Mouse (Mus musculus) intestine, postnatal 0 days (tissue): ENCODE results near the gene Dad1. TPM values are rescaled to one million over a fixed set of nuclear protein-coding genes. Genes with fewer than 3 reads are reported as not detected.

Experiments used
- ATAC-seq: fragments of 200-750 bp; cut with Nextera tagmentation; 2 replicates; pipeline ENCODE4 v1.8.0; 2017; ENCODE audit warnings: mild to moderate bottlenecking, moderate TSS enrichment, moderate library complexity
- H3K27ac ChIP-seq: fragments of 300-500 bp; sonication (generic); 2 replicates; pipeline ENCODE4 v1.5.1; 2014; ENCODE audit warnings: mild to moderate bottlenecking, low read depth, low read length, moderate library complexity
- H3K27me3 ChIP-seq: fragments of 300-500 bp; sonication (generic); replicated peaks from 2 replicates; pipeline ENCODE4 v1.6.1; 2014; ENCODE audit warnings: low read length, mixed read lengths; ENCODE audit not compliant: control insufficient read depth, insufficient read depth
- H3K36me3 ChIP-seq: fragments of 300-500 bp; sonication (generic); 2 replicates; pipeline ENCODE4 v1.6.1; 2014; ENCODE audit warnings: mild to moderate bottlenecking, moderate library complexity; ENCODE audit not compliant: control insufficient read depth, insufficient read depth
- H3K4me1 ChIP-seq: fragments of 300-500 bp; sonication (generic); replicated peaks from 2 replicates; pipeline ENCODE4 v1.6.1; 2014; ENCODE audit warnings: antibody characterized with exemption, low read length, mixed read lengths; ENCODE audit not compliant: control insufficient read depth, insufficient read depth
- H3K4me2 ChIP-seq: fragments of 300-500 bp; sonication (generic); replicated peaks from 2 replicates; pipeline ENCODE4 v1.6.1; 2014; ENCODE audit warnings: low read depth, mild to moderate bottlenecking, moderate library complexity
- H3K4me3 ChIP-seq: fragments of 300-500 bp; sonication (generic); 2 replicates; pipeline ENCODE4 v1.5.1; 2014; ENCODE audit warnings: low read depth, low read length
- H3K9ac ChIP-seq: fragments of 300-500 bp; sonication (generic); 2 replicates; pipeline ENCODE4 v1.6.1; 2014; ENCODE audit warnings: mild to moderate bottlenecking, low read depth, low read length
- H3K9me3 ChIP-seq: fragments of 300-500 bp; sonication (generic); 2 replicates; pipeline ENCODE4 v1.6.1; 2016; ENCODE audit warnings: mixed run types; ENCODE audit not compliant: control insufficient read depth
- CTCF ChIP-seq: sonication (generic); IDR thresholded peaks from 2 replicates; pipeline ENCODE4 v1.5.1; 2016; ENCODE audit warnings: low read depth, mild to moderate bottlenecking, control low read depth, antibody characterized with exemption, moderate library complexity
- WGBS: fragments of 180-500 bp; shearing (Covaris S2); extraction: QIAGEN DNeasy Blood & Tissue Kit; methylation state at CpG from one replicate; pipeline ENCODE4 v1.1.7; 2014; 5-methylcytosine and 5-hydroxymethylcytosine counted together
- polyA plus RNA-seq: library from polyadenylated mRNA; unstranded; fragments of >200 nt; fragmentation: Nextera tagmentation; extraction: Ambion mirVana; gene quantifications from 2 replicates; pipeline ENCODE4 v1.2.1, GENCODE M21; 2015

Gene Dad1
- polyA plus RNA-seq, 1 experiment from 2014 or later: 492 TPM

GRCm38 (mm10) chr14:54224484-54225467, 29.1 kb downstream of the Dad1 start:
- no peak overlapping the region for H3K9ac ChIP-seq
- WGBS: 62% methylated on average over 16 of the region's 16 CpGs

GRCm38 (mm10) chr14:54224064-54224417, 29.9 kb downstream of the Dad1 start:
- Histone ChIP-seq H3K4me1 (peaks cover 5% of the 10 kb centered on the region), H3K4me3 (no peak overlapping the region), H3K27me3 (no peaks in the 10 kb centered on the region), H3K4me2 (no peak overlapping the region), H3K9ac (no peak overlapping the region), H3K36me3 (no peaks in the 10 kb centered on the region), H3K27ac (no peak overlapping the region), H3K9me3 (no peaks in the 10 kb centered on the region)
- no peak for TF ChIP-seq CTCF
- WGBS: 92% methylated on average over 5 of the region's 5 CpGs
- ATAC-seq: no peak

More at GRCm38 (mm10) chr14:54224484-54225467, 29.1 kb downstream of the Dad1 start:
- Histone ChIP-seq H3K36me3 (no peaks in the 10 kb centered on the region), H3K4me2 (no peak overlapping the region), H3K27ac (peak overlapping the region; percentile 41; the same call in 1 of the 2 replicates), H3K9me3 (no peaks in the 10 kb centered on the region), H3K4me1 (peaks cover 8% of the 10 kb centered on the region), H3K27me3 (no peaks in the 10 kb centered on the region), H3K4me3 (no peak overlapping the region)
- no peak for TF ChIP-seq CTCF
- no peak for ATAC-seq

- Histone ChIP-seq H3K9me3 (no peaks in the 10 kb centered on the region), H3K27me3 (no peaks in the 10 kb centered on the region), H3K4me3 (no peak overlapping the region), H3K36me3 (no peaks in the 10 kb centered on the region), H3K4me1 (peaks cover 2% of the 10 kb centered on the region), H3K4me2 (no peak overlapping the region), H3K9ac (no peak overlapping the region), H3K27ac (peak overlapping the region; percentile 82)
- no peak for ATAC-seq
- TF ChIP-seq CTCF: no peak
- WGBS: 59% methylated on average over 13 of the region's 13 CpGs
These were observed 30.4 kb downstream of the Dad1 start for GRCm38 (mm10) chr14:54223315-54224063.

GRCm38 (mm10) chr14:54222289-54222727, 31.6 kb downstream of the Dad1 start:
- ATAC-seq: peak; percentile 69
- TF ChIP-seq CTCF: no peak
- WGBS: 56% methylated on average over 8 of the region's 8 CpGs
- Histone ChIP-seq H3K27me3 (no peaks in the 10 kb centered on the region), H3K4me3 (no peak overlapping the region), H3K9ac (no peak overlapping the region), H3K9me3 (no peaks in the 10 kb centered on the region), H3K4me1 (peaks cover 2% of the 10 kb centered on the region), H3K36me3 (no peaks in the 10 kb centered on the region), H3K27ac (peak overlapping the region; percentile 82), H3K4me2 (no peak overlapping the region)

- H3K4me3 ChIP-seq: no peak overlapping the region
- H3K9me3 ChIP-seq: no peaks in the 10 kb centered on the region
- peak overlapping the region; percentile 82 for H3K27ac ChIP-seq
- H3K4me1 ChIP-seq: peaks cover 2% of the 10 kb centered on the region
- ATAC-seq: no peak
- no peak overlapping the region for H3K4me2 ChIP-seq
- WGBS: 98% methylated on average over 6 of the region's 6 CpGs
- no peaks in the 10 kb centered on the region for H3K36me3 ChIP-seq
- H3K9ac ChIP-seq: no peak overlapping the region
- TF ChIP-seq CTCF: no peak
- no peaks in the 10 kb centered on the region for H3K27me3 ChIP-seq
These were observed 32.3 kb downstream of the Dad1 start for GRCm38 (mm10) chr14:54221641-54222040.

GRCm38 (mm10) chr14:54220726-54221494, 33.0 kb downstream of the Dad1 start:
- no peaks in the 10 kb centered on the region for H3K36me3 ChIP-seq
- H3K4me3 ChIP-seq: no peak overlapping the region
- 56% methylated on average over 8 of the region's 8 CpGs for WGBS
- no peak overlapping the region for H3K9ac ChIP-seq
- no peaks in the 10 kb centered on the region for H3K27me3 ChIP-seq
- peak overlapping the region; percentile 82 for H3K27ac ChIP-seq
- ATAC-seq: no peak
- H3K4me1 ChIP-seq: peaks cover 7% of the 10 kb centered on the region; the same call in 1 of the 2 replicates
- H3K4me2 ChIP-seq: no peak overlapping the region
- no peak for TF ChIP-seq CTCF
- no peaks in the 10 kb centered on the region for H3K9me3 ChIP-seq
